Mouse (Mus musculus): Measurements from ENCODE around the gene Bag6. TPM values are rescaled to one million over a fixed set of nuclear protein-coding genes. Genes with fewer than 3 reads are reported as not detected.

Gene Bag6
- total and polyA plus RNA-seq, 3 experiments, result 26.0 to 152 (median 73.0) TPM

DNA sequence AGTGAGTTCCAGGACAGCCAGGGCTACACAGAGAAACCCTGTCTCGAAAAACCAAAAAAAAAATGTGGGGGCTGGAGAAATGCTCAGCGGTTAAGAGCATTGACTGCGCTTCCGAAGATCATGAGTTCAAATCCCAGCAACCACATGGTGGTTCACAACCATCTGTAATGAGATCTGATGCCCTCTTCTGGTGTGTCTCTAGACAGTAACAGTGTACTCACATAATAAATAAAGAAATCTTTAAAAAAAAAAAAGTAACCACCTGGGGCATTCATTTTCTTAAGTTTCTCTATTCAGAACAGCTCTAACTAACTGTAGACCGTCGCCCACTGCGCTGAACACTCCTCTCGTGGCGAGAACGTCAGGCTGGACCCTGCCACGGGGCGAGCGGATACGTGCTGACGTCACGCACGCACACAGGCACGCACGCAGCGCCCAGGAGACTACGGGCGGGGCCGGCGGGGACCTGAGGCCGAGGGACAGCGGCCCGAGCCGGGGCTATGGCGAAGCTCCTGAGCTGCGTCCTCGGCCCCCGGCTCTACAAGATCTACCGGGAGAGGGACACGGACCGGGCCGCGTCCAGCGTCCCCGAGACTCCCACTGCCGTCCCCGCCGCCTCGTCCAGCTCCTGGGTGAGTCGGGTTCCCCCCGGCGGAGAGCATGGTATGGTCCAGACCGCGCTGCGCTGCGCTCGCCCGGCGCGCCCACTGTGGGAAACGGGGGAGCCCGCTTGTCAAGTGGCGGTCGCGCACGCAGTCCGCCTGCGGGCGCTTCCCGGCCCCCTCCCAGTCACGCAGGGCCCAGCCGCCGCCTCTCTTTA is 45.9 kb upstream of the Bag6 start, which contains the start of gene Abhd16a (continued):
- 0 out of 2 replicates have a peak, but pooled peaks have one; percentile 39 for TF ChIP-seq POLR2AphosphoS2 (IDR thresholded peaks at IDR 0.05; ENCODE audit: low read depth, low read length)
- TF ChIP-seq KAT2A (IDR thresholded peaks at IDR 0.05; ENCODE audit: insufficient replicate concordance, low read length), result no peak
- TF ChIP-seq NRF1 (IDR thresholded peaks at IDR 0.05; ENCODE audit: low read depth, low read length), result no peak; the same call in none of the 2 replicates
- TF ChIP-seq TBP (conservative IDR thresholded peaks at IDR 0.05; ENCODE audit: low read depth, low read length), result no peak
- no peak for TF ChIP-seq ZNF384 (IDR thresholded peaks at IDR 0.05; ENCODE audit: low read depth, low read length)
- no peak for TF ChIP-seq JUND (conservative IDR thresholded peaks at IDR 0.05; ENCODE audit: low read depth, low read length)
- peak; percentile 68; the same call in 1 of the 2 replicates for TF ChIP-seq TCF12 (IDR thresholded peaks at IDR 0.05; ENCODE audit: low read depth, low read length)
- TF ChIP-seq EP300 (IDR thresholded peaks at IDR 0.05; ENCODE audit: low read length), result no peak
- peak; percentile 82 for TF ChIP-seq SIN3A (IDR thresholded peaks at IDR 0.05; ENCODE audit: low read length)
- TF ChIP-seq PAX5 (IDR thresholded peaks at IDR 0.05; ENCODE audit: low read length), result no peak
- TF ChIP-seq HCFC1 (IDR thresholded peaks at IDR 0.05; ENCODE audit: low read depth, low read length), result peak; percentile 44
- TF ChIP-seq MYC (IDR thresholded peaks at IDR 0.05; ENCODE audit: low read depth, low read length), result peak; percentile 86
- TF ChIP-seq GABPA (IDR thresholded peaks at IDR 0.05; ENCODE audit: insufficient replicate concordance, low read depth, low read length), result no peak
- no peak for TF ChIP-seq UBTF (IDR thresholded peaks at IDR 0.05; ENCODE audit: low read depth, low read length)

DNA sequence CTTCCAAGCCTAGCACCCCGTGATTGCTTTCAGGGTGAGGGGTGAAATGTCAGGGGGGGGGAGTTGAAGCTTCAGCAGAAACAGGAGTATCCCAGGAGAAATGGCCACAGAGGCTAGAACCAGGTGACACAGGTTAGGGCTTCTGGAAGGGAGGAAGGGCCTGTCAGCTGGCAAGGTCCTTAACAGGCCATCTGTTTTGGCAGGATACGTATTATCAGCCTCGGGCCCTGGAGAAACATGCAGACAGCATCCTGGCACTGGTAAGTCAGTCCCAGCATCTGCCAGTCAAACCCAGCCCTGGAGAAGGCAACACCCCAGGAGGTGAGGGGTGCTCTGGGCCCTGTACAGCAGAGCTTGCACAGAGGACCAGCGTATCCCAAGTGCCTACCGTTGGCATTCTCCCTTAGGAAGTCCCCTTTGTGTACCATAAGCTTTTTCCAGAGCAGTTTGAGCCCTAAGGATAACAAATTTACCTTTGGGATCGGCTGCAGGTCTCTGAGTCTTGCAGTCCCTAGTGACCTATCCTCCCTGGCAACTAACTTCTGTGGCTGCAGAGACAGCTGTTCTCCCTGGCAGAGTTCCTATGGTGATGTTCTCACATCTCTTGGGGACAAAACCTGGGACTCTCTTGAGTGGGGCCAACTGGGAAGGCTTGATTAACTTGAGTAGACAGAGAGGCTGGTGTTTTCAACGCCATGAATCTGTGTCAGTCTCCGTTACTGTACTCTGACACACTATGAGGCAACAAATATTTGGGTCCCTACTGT is 44.6 kb upstream of the Bag6 start:
- Histone ChIP-seq H3K4me3 (replicated peaks in 1 of 3; ENCODE audit: low read depth in 2 of 3, low read length in 2 of 3, poor library complexity in 1 of 3) (no peak overlapping the region), H3K27ac (ENCODE audit: insufficient read depth, low read depth) (no peak overlapping the region), H3K79me2 (replicated peaks; ENCODE audit: control insufficient read depth, extremely low read depth, insufficient read depth, poor library complexity, severe bottlenecking) (no peaks in the 10 kb centered on the region; the same call in 1 of the 2 replicates), H3K9me3 (replicated peaks; ENCODE audit: low read length) (no peaks in the 10 kb centered on the region), H3K4me2 (ENCODE audit: insufficient read depth, low read depth, poor library complexity, severe bottlenecking) (peak overlapping the region; percentile 87), H3K9ac (ENCODE audit: insufficient read depth, low read depth) (peak overlapping the region; percentile 87), H3K27me3 (replicated peaks) (peaks cover 17% of the 10 kb centered on the region), H3K4me1 (ENCODE audit: control insufficient read depth in 1 of 2, insufficient read depth in 2 of 2) (peaks cover 3 to 20% of the 10 kb centered on the region in 2 experiments), H3K36me3 (replicated peaks in 1 of 2; ENCODE audit: control insufficient read depth in 1 of 2, insufficient read depth in 1 of 2, low read length in 1 of 2) (peaks cover 19 to 44% of the 10 kb centered on the region in 2 experiments)
- in situ Hi-C loops (cut with MboI; ENCODE audit: low pct_ligation_motif_present, low pct_unique_long_range_greater_than_20kb, low sequenced_read_pairs) (no loop called here), dilution Hi-C loops (cut with MboI; ENCODE audit: extremely low pct_ligation_motif_present, extremely low pct_unique_long_range_greater_than_20kb, low sequenced_read_pairs) (no loop called here)
- TF ChIP-seq CTCF (conservative IDR thresholded peaks at IDR 0.05 in 1 of 2, IDR thresholded peaks at IDR 0.05 in 1 of 2; ENCODE audit: low read depth in 2 of 2, low read length in 2 of 2) (no peak), MAZ (IDR thresholded peaks at IDR 0.05; ENCODE audit: low read depth, low read length) (no peak), GABPA (IDR thresholded peaks at IDR 0.05; ENCODE audit: insufficient replicate concordance, low read depth, low read length) (no peak), ETS1 (conservative IDR thresholded peaks at IDR 0.05; ENCODE audit: low read depth, low read length) (no peak), NRF1 (IDR thresholded peaks at IDR 0.05; ENCODE audit: low read depth, low read length) (no peak), PAX5 (IDR thresholded peaks at IDR 0.05; ENCODE audit: low read length) (no peak), MAFK (IDR thresholded peaks at IDR 0.05; ENCODE audit: insufficient replicate concordance, low read length) (no peak), TCF12 (IDR thresholded peaks at IDR 0.05; ENCODE audit: low read depth, low read length) (no peak), E2F4 (IDR thresholded peaks at IDR 0.05; ENCODE audit: insufficient replicate concordance, low read depth, low read length) (no peak), USF1 (IDR thresholded peaks at IDR 0.05; ENCODE audit: low read depth, low read length) (no peak), RCOR1 (conservative IDR thresholded peaks at IDR 0.05; ENCODE audit: low read depth, low read length) (no peak), SMC3 (IDR thresholded peaks at IDR 0.05; ENCODE audit: low read depth, low read length) (no peak), ZC3H11A (IDR thresholded peaks at IDR 0.05; ENCODE audit: low read depth, low read length) (no peak)
- no peak for DNase-seq (ENCODE audit: extremely low read depth)
